Comparison of ENCODE assay signal across 27 mouse cellular contexts in genomic region chr1:94658218-94658617, GRCm38 (mm10).
"Had no signal": no experiment of that assay in that cellular context is flagged by ENCODE, and none has a peak within 500 bp of the region (broad histone marks: within the 10 kb centered on the region; RNA-seq: fewer than 3 reads in every experiment).

No protein-coding gene starts in this region.

- H3K4me2 ChIP-seq: heart, embryonic 12.5 days; hindbrain, embryonic 12.5 days; hindbrain, embryonic 14.5 days; intestine, embryonic 15.5 days; limb, embryonic 12.5 days; liver, embryonic 11.5 days; liver, embryonic 13.5 days had no signal

- H3K27me3 ChIP-seq: heart, embryonic 12.5 days; hindbrain, embryonic 12.5 days; intestine, embryonic 15.5 days; limb, embryonic 12.5 days; liver, embryonic 13.5 days had no signal

- H3K4me1 ChIP-seq: heart, embryonic 10.5 days; heart, embryonic 12.5 days; hindbrain, embryonic 10.5 days; hindbrain, embryonic 12.5 days; intestine, embryonic 15.5 days; limb, embryonic 10.5 days; limb, embryonic 12.5 days; liver, embryonic 13.5 days had no signal

- H3K9me3 ChIP-seq: heart, embryonic 10.5 days; heart, embryonic 12.5 days; hindbrain, embryonic 10.5 days; hindbrain, embryonic 12.5 days; intestine, embryonic 15.5 days; limb, embryonic 10.5 days; limb, embryonic 12.5 days; liver, embryonic 13.5 days had no signal

- H3K27ac ChIP-seq: gastrocnemius, adult 2 months; heart, embryonic 10.5 days; hindbrain, embryonic 10.5 days; hindbrain, embryonic 12.5 days; hindbrain, embryonic 14.5 days; intestine, embryonic 15.5 days; layer of hippocampus, adult 2 months; left cerebral cortex, adult 2 months; limb, embryonic 10.5 days; limb, embryonic 12.5 days; liver, embryonic 13.5 days had no signal

- H3K36me3 ChIP-seq: heart, embryonic 10.5 days; heart, embryonic 12.5 days; hindbrain, embryonic 10.5 days; hindbrain, embryonic 12.5 days; intestine, embryonic 15.5 days; limb, embryonic 10.5 days; limb, embryonic 12.5 days; liver, embryonic 13.5 days had no signal

- H3K9ac ChIP-seq: heart, embryonic 12.5 days; hindbrain, embryonic 12.5 days; hindbrain, embryonic 14.5 days; intestine, embryonic 15.5 days; limb, embryonic 12.5 days; liver, embryonic 13.5 days had no signal

- ATAC-seq: hindbrain, embryonic 16.5 days; inflammation-experienced regulatory T-cells, adult 6 months; intestine, embryonic 15.5 days; intestine, postnatal 0 days had no signal

- H3K4me3 ChIP-seq: gastrocnemius, adult 2 months; heart, embryonic 10.5 days; heart, embryonic 12.5 days; hindbrain, embryonic 10.5 days; hindbrain, embryonic 12.5 days; intestine, embryonic 15.5 days; layer of hippocampus, adult 2 months; left cerebral cortex, adult 2 months; limb, embryonic 10.5 days; limb, embryonic 12.5 days; liver, embryonic 13.5 days had no signal

- DNase-seq: gastrocnemius, adult 2 months; gastrocnemius, postnatal 14 days; gastrocnemius, postnatal 36 days; heart, adult 18-20 months; heart, postnatal 10 days; heart, postnatal 4 days; kidney, adult 18-20 months; kidney, adult 8-10 months; kidney, postnatal 10 days; kidney, postnatal 25 days; kidney, postnatal 4 days; liver; liver, embryonic 13.5 days had no signal
